Mouse (Mus musculus) intestine, embryonic 16.5 days (tissue): ENCODE results near the gene Snx29. TPM values are rescaled to one million over a fixed set of nuclear protein-coding genes. Genes with fewer than 3 reads are reported as not detected.
"Not testable (repeated sequence)": the region's sequence is repeated elsewhere in the genome, so short reads cannot be mapped to it uniquely, and the experiment has no call there.

Experiments
- ATAC-seq: fragments of 200-750 bp; cut with Nextera tagmentation; 2 replicates; pipeline ENCODE4 v1.8.0; 2017; ENCODE audit warnings: moderate TSS enrichment, moderate library complexity
- H3K27ac ChIP-seq: fragments of 300-500 bp; sonication (generic); 2 replicates; pipeline ENCODE4 v1.5.1; 2014; ENCODE audit warnings: mild to moderate bottlenecking, low read length
- H3K27me3 ChIP-seq: fragments of 300-500 bp; sonication (generic); replicated peaks from 2 replicates; pipeline ENCODE4 v1.6.1; 2014; ENCODE audit warnings: low read length, control low read depth, mixed read lengths; ENCODE audit not compliant: control insufficient read depth, insufficient read depth
- H3K36me3 ChIP-seq: fragments of 300-500 bp; sonication (generic); 2 replicates; pipeline ENCODE4 v1.6.1; 2014; ENCODE audit warnings: low read length, control low read depth; ENCODE audit not compliant: control insufficient read depth, insufficient read depth
- H3K4me1 ChIP-seq: fragments of 300-500 bp; sonication (generic); 2 replicates; pipeline ENCODE4 v1.6.1; 2014; ENCODE audit warnings: low read length, control low read depth, mixed read lengths; ENCODE audit not compliant: control insufficient read depth, insufficient read depth
- H3K4me2 ChIP-seq: fragments of 300-500 bp; sonication (generic); 2 replicates; pipeline ENCODE4 v1.6.1; 2014; ENCODE audit warnings: low read depth, low read length, control low read depth
- H3K4me3 ChIP-seq: fragments of 300-500 bp; sonication (generic); 2 replicates; pipeline ENCODE4 v1.5.1; 2014; ENCODE audit warnings: mild to moderate bottlenecking, low read length
- H3K9ac ChIP-seq: fragments of 300-500 bp; sonication (generic); 2 replicates; pipeline ENCODE4 v1.6.1; 2014; ENCODE audit warnings: low read depth, low read length
- H3K9me3 ChIP-seq: fragments of 300-500 bp; sonication (generic); 2 replicates; pipeline ENCODE4 v1.6.1; 2016; ENCODE audit warnings: low read length, control low read depth; ENCODE audit not compliant: control insufficient read depth
- WGBS: fragments of 180-500 bp; shearing (Covaris S2); extraction: QIAGEN DNeasy Blood & Tissue Kit; methylation state at CpG from one replicate; pipeline ENCODE4 v1.1.7; 2014; 5-methylcytosine and 5-hydroxymethylcytosine counted together
- polyA plus RNA-seq: library from polyadenylated mRNA; unstranded; fragments of >200 nt; fragmentation: Nextera tagmentation; extraction: Ambion mirVana; gene quantifications from 2 replicates; pipeline ENCODE4 v1.2.1, GENCODE M21; 2015

Snx29 gene
- polyA plus RNA-seq, 1 experiment from 2014 or later, result 6.3 TPM

GRCm38 (mm10) chr16:11501611-11502010, 178.9 kb downstream of the Snx29 start:
- H3K4me1 ChIP-seq, result peaks cover 9% of the 10 kb centered on the region
- H3K27me3 ChIP-seq, result no peaks in the 10 kb centered on the region
- H3K4me2 ChIP-seq, result no peak overlapping the region
- WGBS, result 73% methylated on average over 2 of the region's 2 CpGs
- no peak overlapping the region for H3K9ac ChIP-seq
- no peaks in the 10 kb centered on the region for H3K36me3 ChIP-seq
- no peak overlapping the region for H3K27ac ChIP-seq
- no peak for ATAC-seq
- H3K4me3 ChIP-seq, result no peak overlapping the region
- no peaks in the 10 kb centered on the region for H3K9me3 ChIP-seq

GRCm38 (mm10) chr16:11504666-11505491, 182.2 kb downstream of the Snx29 start:
- Histone ChIP-seq H3K4me1 (peaks cover 11% of the 10 kb centered on the region; the same call in 1 of the 2 replicates), H3K27ac (no peak overlapping the region), H3K9ac (no peak overlapping the region), H3K4me2 (no peak overlapping the region), H3K27me3 (no peaks in the 10 kb centered on the region), H3K9me3 (no peaks in the 10 kb centered on the region), H3K36me3 (no peaks in the 10 kb centered on the region), H3K4me3 (no peak overlapping the region)
- peak; percentile 14; the same call in 1 of the 2 replicates for ATAC-seq
- 70% methylated on average over 2 of the region's 2 CpGs for WGBS

- H3K9me3 ChIP-seq, result no peaks in the 10 kb centered on the region
- no peak overlapping the region for H3K9ac ChIP-seq
- 49% methylated on average over 5 of the region's 5 CpGs for WGBS
- H3K4me1 ChIP-seq, result peaks cover 11% of the 10 kb centered on the region; the same call in 1 of the 2 replicates
- H3K36me3 ChIP-seq, result no peaks in the 10 kb centered on the region
- ATAC-seq, result no peak
- H3K27me3 ChIP-seq, result no peaks in the 10 kb centered on the region
- no peak overlapping the region for H3K27ac ChIP-seq
- no peak overlapping the region for H3K4me3 ChIP-seq
- no peak overlapping the region for H3K4me2 ChIP-seq
These were observed 182.9 kb downstream of the Snx29 start for GRCm38 (mm10) chr16:11505492-11506176.

- Histone ChIP-seq H3K4me3 (no peak overlapping the region), H3K4me2 (no peak overlapping the region), H3K9me3 (no peaks in the 10 kb centered on the region), H3K27ac (no peak overlapping the region), H3K4me1 (peaks cover 11% of the 10 kb centered on the region; the same call in 1 of the 2 replicates), H3K27me3 (no peaks in the 10 kb centered on the region), H3K36me3 (no peaks in the 10 kb centered on the region), H3K9ac (no peak overlapping the region)
- WGBS, result 76% methylated on average over 9 of the region's 9 CpGs
- no peak for ATAC-seq
These were observed 184.6 kb downstream of the Snx29 start for GRCm38 (mm10) chr16:11507188-11507731.

- no peaks in the 10 kb centered on the region for H3K9me3 ChIP-seq
- ATAC-seq, result peak; percentile 83
These were observed 185.6 kb downstream of the Snx29 start for GRCm38 (mm10) chr16:11508341-11508740.

GRCm38 (mm10) chr16:11510416-11510815, 187.7 kb downstream of the Snx29 start:
- H3K9ac ChIP-seq, result no peak overlapping the region
- H3K4me1 ChIP-seq, result peaks cover 7% of the 10 kb centered on the region; the same call in 1 of the 2 replicates
- H3K4me3 ChIP-seq, result no peak overlapping the region
- no peak overlapping the region for H3K4me2 ChIP-seq
- ATAC-seq, result no peak
- no peaks in the 10 kb centered on the region for H3K36me3 ChIP-seq
- 94% methylated on average over 2 of the region's 2 CpGs for WGBS
- H3K27me3 ChIP-seq, result no peaks in the 10 kb centered on the region
- no peak overlapping the region for H3K27ac ChIP-seq
- H3K9me3 ChIP-seq, result no peaks in the 10 kb centered on the region

More at GRCm38 (mm10) chr16:11508341-11508740, 185.6 kb downstream of the Snx29 start:
- H3K9ac ChIP-seq, result no peak overlapping the region
- no peaks in the 10 kb centered on the region for H3K27me3 ChIP-seq
- 66% methylated on average over 7 of the region's 7 CpGs for WGBS
- H3K4me1 ChIP-seq, result peaks cover 11% of the 10 kb centered on the region; the same call in 1 of the 2 replicates
- H3K36me3 ChIP-seq, result no peaks in the 10 kb centered on the region
- no peak overlapping the region for H3K4me2 ChIP-seq
- no peak overlapping the region for H3K4me3 ChIP-seq
- H3K27ac ChIP-seq, result peak overlapping the region; percentile 72

- WGBS, result 48% methylated on average over 3 of the region's 3 CpGs
- Histone ChIP-seq H3K9me3 (no peaks in the 10 kb centered on the region), H3K9ac (no peak overlapping the region), H3K27ac (no peak overlapping the region), H3K36me3 (no peaks in the 10 kb centered on the region), H3K4me1 (0 out of 2 replicates have a peak, but pooled peaks cover 4% of the 10 kb centered on the region), H3K27me3 (no peaks in the 10 kb centered on the region), H3K4me3 (no peak overlapping the region), H3K4me2 (no peak overlapping the region)
- no peak for ATAC-seq
These were observed 188.1 kb downstream of the Snx29 start for GRCm38 (mm10) chr16:11510854-11511253.

GRCm38 (mm10) chr16:11511696-11512095, 189.0 kb downstream of the Snx29 start:
- not testable (repeated sequence) for H3K9me3 ChIP-seq, H3K4me3 ChIP-seq, H3K36me3 ChIP-seq, H3K4me2 ChIP-seq, H3K27me3 ChIP-seq, H3K27ac ChIP-seq, H3K9ac ChIP-seq, H3K4me1 ChIP-seq
- ATAC-seq, result peak; percentile 42
- WGBS, result 65% methylated on average over 7 of the region's 7 CpGs

- no peak for ATAC-seq
- H3K4me1 ChIP-seq, result no peaks in the 10 kb centered on the region
- WGBS, result 92% methylated on average over 2 of the region's 2 CpGs
- H3K9ac ChIP-seq, result no peak overlapping the region
- no peak overlapping the region for H3K4me2 ChIP-seq
- no peaks in the 10 kb centered on the region for H3K36me3 ChIP-seq
- H3K27ac ChIP-seq, result no peak overlapping the region
- H3K27me3 ChIP-seq, result no peaks in the 10 kb centered on the region
- H3K4me3 ChIP-seq, result no peak overlapping the region
- no peaks in the 10 kb centered on the region for H3K9me3 ChIP-seq
These were observed 194.0 kb downstream of the Snx29 start for GRCm38 (mm10) chr16:11516681-11517080.
